Mouse (Mus musculus) kidney, embryonic 14.5 days (tissue): ENCODE measurements at regions not wholly inside any gene's neighbourhood (a gene's known extent, or its start where the extent isn't known, plus 50 kb on each side); places are given as distances from the start of the nearest gene placed in this dataset. TPM values are rescaled to one million over a fixed set of nuclear protein-coding genes. Genes with fewer than 3 reads are reported as not detected.
"Not testable (repeated sequence)": the region's sequence is repeated elsewhere in the genome, so short reads cannot be mapped to it uniquely, and the experiment has no call there.

Source experiments
- ATAC-seq: fragments of 200-750 bp; cut with Nextera tagmentation; 2 replicates; pipeline ENCODE4 v1.8.0; 2017; ENCODE audit warnings: moderate number of reproducible peaks, mild to moderate bottlenecking, moderate TSS enrichment, moderate library complexity; ENCODE audit not compliant: low FRiP score, low TSS enrichment
- H3K27ac ChIP-seq: fragments of 300-500 bp; sonication (generic); 2 replicates; pipeline ENCODE4 v1.5.1; 2014; ENCODE audit warnings: low read depth, mild to moderate bottlenecking, low read length, moderate library complexity, mixed read lengths
- H3K27me3 ChIP-seq: fragments of 300-500 bp; sonication (generic); 2 replicates; pipeline ENCODE4 v1.6.1; 2014; ENCODE audit warnings: mild to moderate bottlenecking, low read length; ENCODE audit not compliant: control insufficient read depth, insufficient read depth
- H3K36me3 ChIP-seq: fragments of 300-500 bp; sonication (generic); 2 replicates; pipeline ENCODE4 v1.6.1; 2014; ENCODE audit warnings: low read length, mixed read lengths; ENCODE audit not compliant: control insufficient read depth, insufficient read depth
- H3K4me1 ChIP-seq: fragments of 300-500 bp; sonication (generic); 2 replicates; pipeline ENCODE4 v1.6.1; 2014; ENCODE audit warnings: low read length, mixed read lengths; ENCODE audit not compliant: control insufficient read depth, insufficient read depth
- H3K4me2 ChIP-seq: fragments of 300-500 bp; sonication (generic); replicated peaks from 2 replicates; pipeline ENCODE4 v1.6.1; 2014; ENCODE audit warnings: low read depth, mild to moderate bottlenecking, low read length
- H3K4me3 ChIP-seq: fragments of 300-500 bp; sonication (generic); 2 replicates; pipeline ENCODE4 v1.5.1; 2014; ENCODE audit warnings: mild to moderate bottlenecking, low read length
- H3K9ac ChIP-seq: fragments of 300-500 bp; sonication (generic); 2 replicates; pipeline ENCODE4 v1.6.1; 2014; ENCODE audit warnings: low read depth, mild to moderate bottlenecking, low read length, moderate library complexity
- H3K9me3 ChIP-seq: fragments of 300-500 bp; sonication (generic); 2 replicates; pipeline ENCODE4 v1.6.1; 2016; ENCODE audit warnings: low read length; ENCODE audit not compliant: control insufficient read depth
- WGBS: fragments of 180-500 bp; shearing (Covaris S2); extraction: QIAGEN DNeasy Blood & Tissue Kit; methylation state at CpG from one replicate; pipeline ENCODE4 v1.1.7; 2014; 5-methylcytosine and 5-hydroxymethylcytosine counted together
- microRNA-seq: library from miRNA; unstranded; fragments of <30 nt; microRNA quantifications from one replicate; pipeline ENCODE4, GENCODE M21; 2016

DNA sequence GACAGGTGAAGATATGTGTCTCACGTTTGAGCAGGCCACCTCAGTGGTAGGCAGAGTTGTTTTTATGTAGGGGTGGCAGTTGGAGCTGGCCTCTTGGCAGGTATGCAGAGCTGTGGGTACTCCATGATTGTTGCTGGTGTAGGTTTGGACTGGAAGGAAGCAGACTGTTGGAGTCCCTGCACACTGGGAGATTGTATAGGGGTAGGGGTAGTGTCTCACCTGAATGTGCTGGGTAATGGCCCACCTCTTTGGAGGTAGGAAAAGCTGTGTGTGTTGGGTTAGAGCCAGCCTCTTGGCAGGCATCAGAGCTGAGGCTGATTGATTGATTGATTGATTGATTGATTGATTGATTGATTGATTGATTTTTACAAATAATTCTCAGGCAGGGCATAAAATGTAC lies 79.6 kb upstream of the Myo9b start:
- H3K4me3 ChIP-seq, H3K36me3 ChIP-seq, H3K27ac ChIP-seq, H3K9ac ChIP-seq, H3K4me2 ChIP-seq, H3K27me3 ChIP-seq, ATAC-seq, H3K9me3 ChIP-seq, H3K4me1 ChIP-seq: not testable (repeated sequence)
- 63% methylated on average over 1 of the region's 1 CpGs for WGBS

DNA sequence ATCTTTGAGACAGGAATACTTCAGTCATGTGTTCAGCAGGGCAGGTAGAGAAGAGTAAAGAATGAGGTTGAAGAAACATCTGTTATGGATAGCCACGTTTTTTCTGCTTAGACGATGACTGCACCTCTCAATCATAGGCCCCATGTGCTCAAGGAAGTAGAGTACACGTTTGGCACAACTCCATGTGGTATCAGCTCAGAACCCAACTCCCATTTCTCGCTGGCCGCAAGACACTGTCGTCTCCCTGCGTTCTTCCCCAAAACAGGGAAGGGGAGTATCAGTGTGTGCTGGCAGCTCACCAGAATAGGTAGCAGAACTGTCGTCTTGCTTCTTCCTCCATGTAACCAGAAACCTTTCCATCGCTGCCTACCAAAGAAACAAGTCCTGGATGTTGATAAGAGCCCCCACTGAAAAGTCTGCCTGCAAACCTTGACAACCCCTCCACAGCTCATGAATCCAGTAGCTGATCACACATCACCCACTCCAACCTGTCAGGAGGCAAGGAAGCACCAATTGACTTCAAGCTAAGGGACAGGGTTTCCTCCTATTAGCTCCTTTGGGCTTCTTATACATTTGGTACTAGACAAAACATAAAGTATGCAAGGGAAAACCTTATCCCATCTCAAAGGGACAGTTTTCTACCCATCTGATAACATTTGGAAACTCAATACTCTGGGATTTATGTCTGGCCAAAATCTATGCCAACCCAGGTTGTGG lies 77.3 kb upstream of the Myo9b start:
- H3K4me1 ChIP-seq, H3K4me3 ChIP-seq, H3K9ac ChIP-seq, H3K27me3 ChIP-seq, H3K36me3 ChIP-seq, ATAC-seq, H3K27ac ChIP-seq, H3K4me2 ChIP-seq, H3K9me3 ChIP-seq: not testable (repeated sequence)
- WGBS: 72% methylated on average over 9 of the region's 9 CpGs

Small RNA genes in the stretch of these regions (microRNA-seq; reads per million reads assigned to microRNA genes)
- not detected for gene Gm27628
